22 mouse cellular contexts compared by ENCODE assay signal in genomic region chr9:53938555-53938954, GRCm38 (mm10). TPM values are rescaled to one million over a fixed set of nuclear protein-coding genes. Genes with fewer than 3 reads are reported as not detected.
DNase-seq lines count a peak whose midpoint lies in the region; ATAC-seq and TF ChIP-seq lines count a peak whose summit lies in the region.
"Had no signal": no experiment of that assay in that cellular context is flagged by ENCODE, and none has a peak within 500 bp of the region (broad histone marks: within the 10 kb centered on the region; RNA-seq: fewer than 3 reads in every experiment).

No protein-coding gene starts in this region.

- no peak overlapping the region for H3K9ac ChIP-seq in lung, embryonic 15.5 days
- H3K9ac ChIP-seq: embryonic facial prominence, embryonic 13.5 days; embryonic facial prominence, embryonic 15.5 days; forebrain, embryonic 13.5 days; forebrain, embryonic 15.5 days had no signal

- H3K4me2 ChIP-seq in lung, embryonic 15.5 days: no peak overlapping the region
- H3K4me2 ChIP-seq: embryonic facial prominence, embryonic 13.5 days; embryonic facial prominence, embryonic 15.5 days; forebrain, embryonic 13.5 days; forebrain, embryonic 15.5 days had no signal

- H3K36me3 ChIP-seq in lung, embryonic 15.5 days: no peaks in the 10 kb centered on the region
- H3K36me3 ChIP-seq: embryonic facial prominence, embryonic 13.5 days; embryonic facial prominence, embryonic 15.5 days; forebrain, embryonic 15.5 days had no signal

- H3K4me1 ChIP-seq in lung, embryonic 15.5 days: peaks cover 6% of the 10 kb centered on the region; the same call in 1 of the 2 replicates
- H3K4me1 ChIP-seq: embryonic facial prominence, embryonic 15.5 days; forebrain, embryonic 13.5 days had no signal

- TF ChIP-seq CTCF in layer of hippocampus, adult 2 months (conservative IDR thresholded peaks at IDR 0.05): no peak

- H3K27me3 ChIP-seq in lung, embryonic 15.5 days: no peaks in the 10 kb centered on the region
- H3K27me3 ChIP-seq: embryonic facial prominence, embryonic 13.5 days; embryonic facial prominence, embryonic 15.5 days; forebrain, embryonic 13.5 days; forebrain, embryonic 15.5 days had no signal

- peak overlapping the region; percentile 88 for H3K27ac ChIP-seq in layer of hippocampus, adult 2 months
- no peak overlapping the region for H3K27ac ChIP-seq in lung, embryonic 15.5 days
- H3K27ac ChIP-seq: embryonic facial prominence, embryonic 13.5 days; embryonic facial prominence, embryonic 15.5 days; forebrain, embryonic 13.5 days; forebrain, embryonic 15.5 days had no signal

- H3K9me3 ChIP-seq in lung, embryonic 15.5 days: no peaks in the 10 kb centered on the region
- H3K9me3 ChIP-seq: embryonic facial prominence, embryonic 13.5 days; embryonic facial prominence, embryonic 15.5 days; forebrain, embryonic 13.5 days; forebrain, embryonic 15.5 days had no signal

- DNase-seq in layer of hippocampus, adult 2 months (ENCODE audit: low spot score in 2 of 2): no peak
- no peak for DNase-seq in layer of hippocampus, adult 9-10 months (ENCODE audit: low spot score)
- DNase-seq in lung, postnatal 10 days: no peak
- DNase-seq: adrenal gland, adult 2 months; adrenal gland, postnatal 10 days; adrenal gland, postnatal 25 days; cerebellum, adult 11 months; cerebellum, adult 18-20 months; cerebellum, adult 8-10 months; cerebellum, adult 9-11 months; cerebellum, postnatal 14 days; cerebellum, postnatal 36 days; embryo, embryonic 11 days had no signal

- peak; percentile 31; the same call in 1 of the 2 replicates for ATAC-seq in lung, embryonic 15.5 days (ENCODE audit: borderline replicate concordance, extremely low read depth, low FRiP score, low TSS enrichment)
- ATAC-seq: forebrain, embryonic 13.5 days; forebrain, embryonic 15.5 days had no signal

- WGBS in lung, embryonic 15.5 days: 42% methylated on average over 3 of the region's 3 CpGs

- no peak overlapping the region for H3K4me3 ChIP-seq in layer of hippocampus, adult 2 months
- no peak overlapping the region for H3K4me3 ChIP-seq in lung, embryonic 15.5 days
- H3K4me3 ChIP-seq: embryonic facial prominence, embryonic 13.5 days; embryonic facial prominence, embryonic 15.5 days; erythroblast, embryonic 14.5 days; forebrain, embryonic 13.5 days; forebrain, embryonic 15.5 days had no signal

RNA-seq across cellular contexts. Expression of gene Elmod1, which starts 36.5 kb away (rescaled TPM):
- 100 to 1,000 TPM; 237 to 243 TPM for total RNA-seq in layer of hippocampus, adult 2 months (2021)
- polyA plus RNA-seq in lung, embryonic 15.5 days (2015; fragmentation: Nextera tagmentation; extraction: Ambion mirVana): 0.23 and 0.26 TPM in 2 replicates
- total RNA-seq: common myeloid progenitor, adult 5-6 weeks; MEL had no signal
- polyA plus RNA-seq: C2C12; erythroblast, embryonic 14.5 days had no signal
